In the genomic region with DNA sequence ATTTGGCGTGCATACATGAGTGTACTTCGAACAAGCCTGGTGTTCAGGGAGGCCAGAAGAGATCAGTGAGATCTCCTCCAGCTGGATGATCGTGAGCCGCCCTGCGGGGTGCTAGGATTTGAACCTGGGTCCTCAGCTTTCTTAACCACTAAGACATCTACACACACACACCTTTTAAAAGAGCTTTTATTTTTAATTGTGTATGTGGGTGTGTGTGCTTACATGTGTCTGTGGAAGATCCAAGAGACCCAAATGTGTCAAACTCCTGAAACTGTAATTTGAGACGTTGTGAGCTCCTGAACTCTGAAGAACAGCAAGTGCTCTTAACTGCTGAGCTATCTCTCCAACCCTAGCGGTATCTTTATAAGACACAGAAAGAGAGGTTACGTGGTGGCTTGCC, we compare ENCODE assay signal across 9 mouse cellular contexts. TPM values are rescaled to one million over a fixed set of nuclear protein-coding genes. Genes with fewer than 3 reads are reported as not detected.
DNase-seq lines count a peak whose midpoint lies in the region; ATAC-seq and TF ChIP-seq lines count a peak whose summit lies in the region.
"Had no signal": no experiment of that assay in that cellular context is flagged by ENCODE, and none has a peak within 500 bp of the region (broad histone marks: within the 10 kb centered on the region; RNA-seq: fewer than 3 reads in every experiment).

No protein-coding gene starts in this region.

- H3K36me3 ChIP-seq in megakaryocyte, embryonic 14.5 days (replicated peaks; ENCODE audit: low read length), result peaks cover 11% of the 10 kb centered on the region
- no peaks in the 10 kb centered on the region for H3K36me3 ChIP-seq in forebrain, embryonic 11.5 days (ENCODE audit: control insufficient read depth, insufficient read depth, low read length)
- H3K36me3 ChIP-seq in liver, embryonic 12.5 days, result peaks cover 2% of the 10 kb centered on the region
- no peaks in the 10 kb centered on the region for H3K36me3 ChIP-seq in stomach, postnatal 0 days (ENCODE audit: control insufficient read depth, insufficient read depth, low read length)

- DNase-seq in forebrain, embryonic 11.5 days (ENCODE audit: low spot score), result no peak
- no peak for DNase-seq in stomach, postnatal 0 days (ENCODE audit: low spot score)
- DNase-seq in layer of hippocampus, adult 9-11 months, result no peak
- no peak for DNase-seq in adrenal gland, postnatal 4 days (ENCODE audit: low spot score in 2 of 2)
- DNase-seq: kidney, adult 9 months; spleen, adult 18-20 months had no signal

- 54% methylated on average over 8 of the region's 8 CpGs for WGBS in forebrain, embryonic 11.5 days
- 26% methylated on average over 8 of the region's 8 CpGs for WGBS in liver, embryonic 12.5 days (ENCODE audit: insufficient replicate concordance)
- 31% methylated on average over 8 of the region's 8 CpGs for WGBS in stomach, postnatal 0 days

- TF ChIP-seq CTCF in stomach, postnatal 0 days (IDR thresholded peaks at IDR 0.05; ENCODE audit: low read depth), result no peak

- H3K9ac ChIP-seq in forebrain, embryonic 11.5 days (ENCODE audit: low read length), result no peak overlapping the region; the same call in 1 of the 2 replicates
- peak overlapping the region; percentile 68 for H3K9ac ChIP-seq in liver, embryonic 12.5 days
- peak overlapping the region; percentile 67; the same call in 1 of the 2 replicates for H3K9ac ChIP-seq in stomach, postnatal 0 days (ENCODE audit: low read length)

- ATAC-seq in megakaryocyte, adult 5-6 weeks (ENCODE audit: poor library complexity, severe bottlenecking), result no peak
- no peak for ATAC-seq in forebrain, embryonic 11.5 days (replicated peaks; ENCODE audit: low FRiP score)
- ATAC-seq in liver, embryonic 12.5 days, result no peak
- no peak for ATAC-seq in stomach, postnatal 0 days (ENCODE audit: low FRiP score, low TSS enrichment)

- H3K4me3 ChIP-seq in megakaryocyte, embryonic 14.5 days (replicated peaks), result peak overlapping the region; percentile 94
- H3K4me3 ChIP-seq in forebrain, embryonic 11.5 days (ENCODE audit: low read depth, low read length), result peak overlapping the region; percentile 65
- H3K4me3 ChIP-seq in liver, embryonic 12.5 days, result peak overlapping the region; percentile 69
- peak overlapping the region; percentile 66 for H3K4me3 ChIP-seq in stomach, postnatal 0 days (ENCODE audit: low read depth, low read length)

- H3K27me3 ChIP-seq in megakaryocyte, embryonic 14.5 days (replicated peaks), result no peaks in the 10 kb centered on the region
- H3K27me3 ChIP-seq in forebrain, embryonic 11.5 days (ENCODE audit: control insufficient read depth, insufficient read depth, low read length), result no peaks in the 10 kb centered on the region
- H3K27me3 ChIP-seq in liver, embryonic 12.5 days (replicated peaks), result no peaks in the 10 kb centered on the region
- H3K27me3 ChIP-seq in stomach, postnatal 0 days (ENCODE audit: control insufficient read depth, insufficient read depth, low read length), result no peaks in the 10 kb centered on the region

- TF ChIP-seq EP300 in stomach, postnatal 0 days (optimal IDR thresholded peaks at IDR 0.05), result no peak

- peaks cover 73% of the 10 kb centered on the region for H3K4me1 ChIP-seq in megakaryocyte, embryonic 14.5 days
- peaks cover 5% of the 10 kb centered on the region; the same call in 1 of the 2 replicates for H3K4me1 ChIP-seq in forebrain, embryonic 11.5 days (replicated peaks; ENCODE audit: control insufficient read depth, insufficient read depth, low read length)
- peaks cover 65% of the 10 kb centered on the region for H3K4me1 ChIP-seq in liver, embryonic 12.5 days
- no peaks in the 10 kb centered on the region for H3K4me1 ChIP-seq in stomach, postnatal 0 days (replicated peaks; ENCODE audit: control insufficient read depth, insufficient read depth)

- no peaks in the 10 kb centered on the region for H3K9me3 ChIP-seq in megakaryocyte, embryonic 14.5 days
- no peaks in the 10 kb centered on the region for H3K9me3 ChIP-seq in forebrain, embryonic 11.5 days (ENCODE audit: control insufficient read depth, low read length)
- H3K9me3 ChIP-seq in liver, embryonic 12.5 days (replicated peaks), result no peaks in the 10 kb centered on the region
- no peaks in the 10 kb centered on the region for H3K9me3 ChIP-seq in stomach, postnatal 0 days (ENCODE audit: control insufficient read depth, low read length)

- no peak overlapping the region for H3K27ac ChIP-seq in forebrain, embryonic 11.5 days (ENCODE audit: low read depth, low read length)
- H3K27ac ChIP-seq in liver, embryonic 12.5 days, result peak overlapping the region; percentile 71; the same call in 1 of the 2 replicates
- no peak overlapping the region; the same call in 1 of the 2 replicates for H3K27ac ChIP-seq in stomach, postnatal 0 days (replicated peaks)

- peak overlapping the region; percentile 74 for H3K4me2 ChIP-seq in forebrain, embryonic 11.5 days (ENCODE audit: low read depth, low read length, severe bottlenecking)
- H3K4me2 ChIP-seq in liver, embryonic 12.5 days, result peak overlapping the region; percentile 77
- H3K4me2 ChIP-seq in stomach, postnatal 0 days (replicated peaks; ENCODE audit: low read depth), result peak overlapping the region; percentile 70

RNA-seq across cellular contexts. Expression of gene Dcaf4, which starts 0.8 kb away (rescaled TPM):
- 32.1 and 50.2 TPM in 2 replicates for polyA plus RNA-seq in megakaryocyte, embryonic 14.5 days (2012; ENCODE audit: insufficient read depth, low replicate concordance)
- 3.5 and 5.8 TPM in 2 replicates for total RNA-seq in megakaryocyte, adult 5-6 weeks (2015)
- total RNA-seq in megakaryocyte, adult 5-6 weeks (2017), result 5.1 and 5.4 TPM in 2 replicates
- polyA plus RNA-seq in forebrain, embryonic 11.5 days (2014; fragmentation: Nextera tagmentation; extraction: Ambion mirVana), result 24.4 and 26.7 TPM in 2 replicates
- polyA plus RNA-seq in liver, embryonic 12.5 days (2016; fragmentation: Nextera tagmentation; extraction: Ambion mirVana), result 16.9 and 18.7 TPM in 2 replicates
- polyA plus RNA-seq in stomach, postnatal 0 days (2015; fragmentation: Nextera tagmentation; extraction: Ambion mirVana), result 19.7 and 21.6 TPM in 2 replicates
- 10 to 100 TPM; 75.0 to 80.7 TPM for total RNA-seq in adrenal gland, postnatal 4 days (2021)

RNA-seq across cellular contexts. Expression of gene Dpf3, which starts 33.6 kb away (rescaled TPM):
- 3.0 TPM in 1 of 2 replicates, not detected in the other for polyA plus RNA-seq in megakaryocyte, embryonic 14.5 days (2012; ENCODE audit: insufficient read depth, low replicate concordance)
- 0.36 TPM in 1 of 2 replicates, not detected in the other for total RNA-seq in megakaryocyte, adult 5-6 weeks (2015)
- total RNA-seq in megakaryocyte, adult 5-6 weeks (2017), result 1.6 and 5.0 TPM in 2 replicates
- 4.4 and 4.6 TPM in 2 replicates for polyA plus RNA-seq in forebrain, embryonic 11.5 days (2014; fragmentation: Nextera tagmentation; extraction: Ambion mirVana)
- polyA plus RNA-seq in liver, embryonic 12.5 days (2016; fragmentation: Nextera tagmentation; extraction: Ambion mirVana), result 8.2 and 8.5 TPM in 2 replicates
- 2.6 and 3.0 TPM in 2 replicates for polyA plus RNA-seq in stomach, postnatal 0 days (2015; fragmentation: Nextera tagmentation; extraction: Ambion mirVana)
- total RNA-seq in adrenal gland, postnatal 4 days (2021), result 10 to 100 TPM in 1 of 2 experiments, 1 to 10 TPM in 1; 9.4 to 10.5 TPM
